Mouse (Mus musculus) frontal cortex, postnatal 36 days (tissue): Measurements from ENCODE around the gene Alkbh3.
A peak's percentile ranks its signal among the peaks of the same experiment; 100 is the strongest.

Source experiments
- DNase-seq, 2 experiments: peaks; one replicate each; pipeline ENCODE4 v3.0.0; 2022; ENCODE audit warnings: low spot score in 2 of 2

The Alkbh3 gene

GRCm38 (mm10) chr2:93954781-93955578, 55.6 kb downstream of the Alkbh3 start:
- peak; percentile 46 to 58 for DNase-seq

- no peak for DNase-seq
These were observed 56.9 kb downstream of the Alkbh3 start for GRCm38 (mm10) chr2:93953726-93954125.

- no peak for DNase-seq
These were observed 63.6 kb downstream of the Alkbh3 start for GRCm38 (mm10) chr2:93946976-93947375.

- no peak for DNase-seq
These were observed 65.8 kb downstream of the Alkbh3 start for GRCm38 (mm10) chr2:93944855-93945254.

GRCm38 (mm10) chr2:93944099-93944498, 66.5 kb downstream of the Alkbh3 start:
- no peak for DNase-seq

GRCm38 (mm10) chr2:93941670-93942069, 68.9 kb downstream of the Alkbh3 start:
- DNase-seq = no peak

GRCm38 (mm10) chr2:93938534-93938933, 72.1 kb downstream of the Alkbh3 start:
- DNase-seq = no peak
